Mouse (Mus musculus) T-cell, adult 2 months (primary cell): Measurements from ENCODE around the gene Srd5a1.
A peak's percentile ranks its signal among the peaks of the same experiment; 100 is the strongest.
"Not testable (repeated sequence)": the region's sequence is repeated elsewhere in the genome, so short reads cannot be mapped to it uniquely, and the experiment has no call there.

Experiments used
- DNase-seq: peaks from one replicate; pipeline ENCODE4 v3.0.0; 2022; ENCODE audit warnings: low spot score

Srd5a1 gene

DNA sequence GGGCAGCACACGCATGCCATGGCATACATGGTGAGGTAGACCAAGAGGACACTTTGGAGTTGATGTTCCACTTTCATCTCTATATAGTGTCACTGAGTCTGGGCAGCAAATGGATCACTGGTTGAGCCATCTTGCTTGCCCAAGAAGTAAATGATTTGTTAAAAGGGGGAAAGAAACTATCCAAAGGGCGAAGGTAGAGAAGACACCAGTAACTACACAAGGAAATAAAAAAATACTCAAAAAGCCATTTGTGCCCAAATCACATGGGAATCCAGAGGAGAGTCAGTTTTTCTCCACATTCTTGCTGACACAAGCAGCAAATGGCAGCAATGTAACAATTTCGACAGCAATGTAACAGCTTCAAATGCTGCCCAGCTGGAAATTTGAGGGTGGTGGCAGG is 38.6 kb downstream of the Srd5a1 start:
- no peak for DNase-seq

DNA sequence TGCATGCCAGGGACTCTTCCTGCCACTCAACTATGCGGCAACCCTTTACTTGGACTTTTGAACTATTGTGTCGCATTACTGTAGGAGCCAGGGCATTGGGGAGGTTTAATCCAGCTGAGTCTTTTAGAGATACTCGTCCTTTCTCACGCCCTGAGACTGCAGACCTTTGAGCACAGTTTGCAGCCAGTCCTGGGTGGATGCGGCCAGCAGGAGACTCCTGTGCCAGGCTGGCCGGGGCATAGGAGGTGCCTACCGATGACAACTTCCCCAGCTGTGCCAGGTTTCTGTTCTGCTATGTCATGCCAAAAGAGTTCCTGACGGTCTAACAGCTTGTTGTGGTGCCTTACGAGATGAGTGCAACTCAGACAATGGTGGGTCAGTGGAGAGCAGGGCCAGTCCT is 42.0 kb downstream of the Srd5a1 start:
- DNase-seq: no peak

DNA sequence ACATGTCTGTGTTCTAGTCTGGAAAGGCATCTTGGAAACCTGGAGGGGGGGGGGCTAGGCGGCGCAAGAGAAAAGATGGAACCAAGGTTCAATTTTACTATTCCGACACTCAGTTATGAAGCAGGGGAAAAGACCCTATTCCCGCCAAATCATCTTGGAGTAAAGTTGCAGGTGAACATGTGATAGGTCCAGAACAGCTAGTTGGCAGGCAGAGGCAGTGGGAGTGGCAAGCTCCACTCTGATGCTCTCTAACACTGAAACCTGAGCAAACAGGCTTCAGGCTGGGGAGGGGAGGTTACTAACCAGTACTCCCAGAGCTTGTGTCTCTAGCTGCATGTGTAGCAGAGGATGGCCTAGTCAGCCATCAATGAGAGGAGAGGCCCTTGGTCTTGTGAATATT is 45.8 kb downstream of the Srd5a1 start:
- DNase-seq: not testable (repeated sequence)

DNA sequence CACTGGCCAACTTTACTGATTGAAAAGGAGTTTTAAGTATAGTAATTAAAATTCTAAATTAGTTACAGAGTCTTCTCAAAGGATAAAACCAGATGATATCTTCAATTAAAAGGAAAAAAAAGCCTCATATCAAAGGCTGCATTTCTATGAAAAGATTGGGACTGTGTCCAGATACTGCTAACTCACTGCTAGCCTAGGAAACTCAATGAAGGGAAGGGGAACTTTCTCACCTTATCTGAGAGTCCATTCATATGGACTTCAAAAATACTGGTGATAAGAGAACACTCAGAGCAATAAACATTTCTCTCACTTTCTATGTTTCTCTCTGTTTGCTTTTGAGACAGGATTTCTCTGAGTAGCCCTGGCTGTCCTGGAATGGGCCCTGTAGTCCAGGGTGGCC is 46.7 kb downstream of the Srd5a1 start:
- no peak for DNase-seq

DNA sequence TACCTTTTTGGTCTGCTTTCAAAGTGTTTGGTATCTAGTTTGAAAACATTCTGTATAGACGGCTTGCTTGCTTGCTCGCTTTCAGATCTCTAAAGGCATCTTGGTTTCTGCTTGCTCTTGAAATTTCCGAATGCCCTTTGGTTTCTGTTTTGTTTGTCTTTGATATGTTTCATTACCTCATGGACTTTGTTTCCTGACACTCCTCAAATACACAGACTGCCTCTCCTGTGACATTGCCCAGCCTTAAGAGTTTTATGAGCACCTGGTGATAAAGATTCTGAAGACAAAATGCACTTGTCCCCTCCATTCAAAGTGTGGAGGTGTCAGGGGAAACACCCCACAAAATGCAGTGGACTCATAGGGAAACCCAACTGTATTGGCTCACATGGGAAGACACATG is 47.3 kb downstream of the Srd5a1 start:
- no peak for DNase-seq

DNA sequence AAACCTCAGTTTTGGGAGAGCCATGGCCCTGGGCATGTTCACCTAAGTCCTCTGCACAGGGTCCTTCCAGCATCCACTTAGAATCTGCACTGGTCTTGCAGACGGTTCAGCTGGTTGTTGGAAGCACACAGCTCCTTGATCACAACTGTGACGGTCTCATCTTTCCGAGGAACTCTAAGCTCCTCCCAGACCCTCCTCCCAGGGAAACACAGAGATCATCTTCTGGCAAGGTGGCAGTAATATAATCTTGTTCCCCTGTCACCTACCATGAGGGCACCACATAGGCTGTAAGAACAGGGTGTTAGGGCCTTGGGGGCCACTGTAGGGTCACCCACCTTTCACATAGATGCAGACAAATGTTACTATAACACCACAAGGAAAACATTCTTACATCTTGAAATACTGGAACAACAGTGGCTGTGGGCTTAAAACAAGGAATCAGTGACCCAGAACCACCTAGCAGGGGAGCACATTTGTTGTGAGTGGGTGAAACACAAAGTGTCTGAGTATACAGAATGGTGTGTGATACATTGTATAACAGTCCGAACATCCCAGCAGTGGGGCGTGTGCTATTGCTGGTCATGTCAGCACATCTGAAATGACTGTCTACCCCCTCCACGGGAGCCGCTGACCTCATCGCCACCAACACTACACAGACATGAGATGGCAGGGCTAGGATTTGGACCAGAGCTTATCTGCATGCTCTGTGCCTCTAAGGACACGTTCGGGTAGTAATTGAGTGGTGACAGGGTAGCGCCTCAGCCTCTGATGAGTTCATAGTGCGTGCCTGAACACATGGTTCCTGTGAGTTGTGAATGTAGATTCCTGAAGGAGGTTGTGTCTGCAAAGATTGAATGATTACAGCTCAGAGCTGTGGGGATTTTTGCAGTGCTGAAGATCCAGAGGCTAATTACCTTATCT is 48.3 kb downstream of the Srd5a1 start:
- no peak for DNase-seq

DNA sequence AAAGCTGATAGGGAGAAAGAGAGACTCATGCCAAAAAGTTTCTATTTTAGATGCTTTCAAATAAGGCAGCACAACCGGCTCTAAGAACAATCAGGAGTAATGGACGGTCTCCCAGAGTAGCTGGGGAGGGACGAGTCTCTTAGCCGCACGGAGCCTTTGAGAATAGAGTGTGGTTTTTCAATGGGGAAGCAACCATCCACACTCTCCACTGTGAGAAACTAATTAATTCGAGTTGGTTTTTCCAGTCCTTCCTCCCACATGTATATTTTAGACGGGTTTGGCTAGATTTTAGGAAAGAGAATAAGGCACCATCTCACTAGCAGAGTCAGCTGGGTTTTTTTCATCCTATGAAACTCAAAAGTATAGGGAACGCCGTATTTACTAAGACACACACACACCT is 49.2 kb downstream of the Srd5a1 start:
- no peak for DNase-seq

DNA sequence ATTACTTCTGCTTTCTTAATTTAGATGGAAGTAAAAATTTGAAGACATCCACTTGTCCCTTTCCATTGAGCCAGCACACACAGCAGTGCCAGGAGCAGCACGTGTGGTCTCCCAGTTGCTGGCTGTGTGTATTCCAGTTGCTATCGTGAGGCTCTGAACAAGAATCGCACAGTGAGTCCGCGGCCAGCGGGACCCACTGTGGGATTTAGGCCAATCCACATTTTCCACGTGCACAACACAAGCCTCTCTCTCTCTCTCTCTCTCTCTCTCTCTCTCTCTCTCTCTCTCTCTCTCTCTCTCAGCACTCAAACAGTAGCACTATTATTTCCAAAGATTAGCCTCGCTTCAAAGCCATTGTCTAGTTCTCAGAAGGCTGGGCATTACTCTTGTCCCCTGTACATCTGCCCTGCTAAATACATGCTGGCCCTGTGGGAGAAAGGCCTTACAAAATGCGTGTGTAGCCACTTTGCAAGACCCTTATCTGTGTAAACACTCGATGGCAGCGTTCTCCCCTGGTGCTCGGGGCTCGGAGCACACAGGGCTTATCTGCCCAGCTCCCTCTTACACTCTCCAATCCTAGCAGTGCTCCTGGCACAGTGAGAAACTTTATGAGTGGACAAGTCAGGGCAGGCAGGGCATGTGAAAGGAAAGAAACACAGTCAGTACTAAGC is 51.8 kb downstream of the Srd5a1 start:
- DNase-seq: no peak

DNA sequence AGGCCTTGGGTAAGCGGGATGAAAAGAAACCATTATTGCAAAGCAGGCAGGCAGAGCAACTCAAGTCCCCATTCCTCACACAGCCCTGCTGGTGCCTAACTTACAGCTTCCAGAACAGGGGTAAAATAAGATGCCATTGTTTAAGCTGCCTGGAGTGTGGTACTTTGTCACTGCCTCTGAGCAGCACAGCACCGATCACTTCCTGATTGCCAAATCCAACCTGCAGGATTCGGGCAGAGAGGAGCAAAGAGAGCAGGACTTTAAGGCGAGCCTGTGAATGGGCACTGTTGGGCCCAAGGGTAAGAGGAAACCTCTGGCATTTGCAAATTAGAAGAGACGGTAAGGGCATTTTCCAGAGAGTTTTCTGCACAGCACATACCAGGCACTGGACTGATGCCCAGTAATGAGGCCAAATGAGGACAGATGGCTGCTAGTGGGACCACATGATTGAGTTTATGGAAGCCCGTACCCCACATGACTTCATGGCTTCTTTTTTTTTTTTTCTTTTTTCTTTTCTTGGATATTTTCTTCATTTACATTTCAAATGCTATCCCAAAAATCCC is 53.1 kb downstream of the Srd5a1 start:
- no peak for DNase-seq

DNA sequence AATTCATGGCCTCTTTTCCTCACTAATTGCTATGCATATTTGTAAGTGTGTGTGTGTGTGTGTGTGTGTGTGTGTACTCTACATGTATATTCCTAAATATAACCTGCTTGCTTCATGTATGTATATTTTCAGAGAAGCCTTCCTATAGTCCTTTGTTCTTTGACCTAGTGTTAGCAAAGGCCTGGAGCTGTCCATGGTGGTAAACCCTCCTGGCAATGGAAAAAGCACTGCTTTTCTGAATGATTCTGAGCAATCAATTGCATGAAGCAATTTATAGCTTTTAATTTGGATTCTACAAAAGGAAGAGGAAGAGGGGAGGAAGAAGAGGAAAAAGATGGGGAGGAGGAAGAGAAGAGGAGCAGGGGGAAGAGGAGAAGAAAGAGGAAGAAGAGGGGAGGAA is 54.5 kb downstream of the Srd5a1 start:
- no peak for DNase-seq

DNA sequence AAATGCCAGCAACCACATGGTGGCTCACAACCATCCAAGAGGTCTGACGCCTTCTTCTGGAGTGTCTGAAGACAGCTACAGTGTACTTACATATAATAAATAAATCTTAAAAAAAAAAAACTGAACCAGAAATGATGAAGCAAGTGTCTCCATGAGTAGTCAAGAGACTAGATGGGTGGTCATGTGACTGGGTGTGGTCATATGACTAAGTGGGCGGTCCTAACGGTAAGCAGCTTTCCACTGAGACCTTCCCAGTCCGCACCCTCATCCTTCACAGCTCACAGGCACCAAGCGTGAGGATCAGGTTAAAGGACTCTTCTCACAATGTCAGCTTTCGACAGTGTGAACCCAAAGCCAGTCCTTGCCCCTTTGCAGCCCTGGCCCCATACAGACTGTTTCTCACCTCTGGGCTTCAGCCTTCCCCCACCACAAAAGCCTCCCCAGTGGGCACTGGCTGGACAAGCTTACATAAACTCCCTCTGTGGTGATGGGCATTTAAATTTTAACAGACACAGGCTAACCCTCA is 55.2 kb downstream of the Srd5a1 start:
- DNase-seq: no peak

DNA sequence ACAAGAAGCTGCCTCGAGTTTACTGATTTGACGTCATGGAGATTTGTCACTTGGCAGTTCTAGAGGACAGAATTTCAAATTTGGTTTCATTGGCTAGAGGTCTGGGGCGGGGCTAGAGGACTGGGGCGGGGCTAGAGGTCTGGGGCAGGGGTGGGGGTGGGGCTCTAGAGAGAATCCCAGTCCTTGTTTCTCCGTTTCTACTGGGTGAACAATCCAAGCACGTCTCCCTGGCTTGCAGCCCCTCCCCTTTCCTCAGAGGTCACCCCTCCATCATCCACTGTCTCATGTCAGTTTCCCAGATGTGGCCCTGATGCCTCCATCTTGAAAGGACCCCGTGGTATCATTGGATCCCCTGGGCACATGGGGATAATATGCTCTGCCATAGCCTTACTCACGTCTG is 56.2 kb downstream of the Srd5a1 start:
- no peak for DNase-seq

DNA sequence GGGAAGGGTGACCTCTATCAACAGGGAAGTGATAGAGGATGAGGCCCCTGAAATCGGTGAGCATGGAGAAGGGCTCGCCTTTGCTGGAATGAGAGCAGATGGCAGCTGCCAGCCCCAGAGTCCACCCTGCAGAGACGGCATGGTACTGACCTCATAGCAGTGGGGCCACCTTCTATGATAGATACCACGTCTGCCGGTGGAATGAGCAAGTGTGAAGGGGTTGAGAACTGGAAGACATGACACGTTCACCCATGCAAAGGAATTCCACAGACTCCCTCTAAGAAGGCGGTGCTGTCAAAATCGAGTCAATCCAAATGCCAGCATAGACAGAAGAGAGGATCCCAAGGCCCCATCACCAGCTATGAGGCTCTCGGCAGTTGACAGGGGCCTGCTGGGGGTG is 57.0 kb downstream of the Srd5a1 start:
- no peak for DNase-seq

DNA sequence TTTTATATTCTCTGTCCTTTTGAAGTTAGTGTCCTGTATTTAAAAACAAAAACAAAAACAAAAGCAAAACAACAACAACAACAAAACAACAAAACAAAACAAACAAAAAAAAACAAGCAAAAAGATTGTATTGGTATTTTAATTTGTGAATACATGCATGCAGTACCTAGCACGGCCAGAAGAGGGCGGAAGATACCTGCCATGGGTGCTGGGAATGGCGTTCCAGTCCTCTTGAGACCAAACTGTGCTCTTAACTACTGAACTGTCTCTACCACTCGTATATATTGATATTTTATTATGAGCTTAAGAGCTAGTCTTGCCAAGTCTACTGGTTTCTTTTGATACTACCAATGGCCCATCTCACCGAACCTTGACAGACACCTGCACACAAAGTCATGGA is 58.2 kb downstream of the Srd5a1 start:
- DNase-seq: peak; percentile 18

DNA sequence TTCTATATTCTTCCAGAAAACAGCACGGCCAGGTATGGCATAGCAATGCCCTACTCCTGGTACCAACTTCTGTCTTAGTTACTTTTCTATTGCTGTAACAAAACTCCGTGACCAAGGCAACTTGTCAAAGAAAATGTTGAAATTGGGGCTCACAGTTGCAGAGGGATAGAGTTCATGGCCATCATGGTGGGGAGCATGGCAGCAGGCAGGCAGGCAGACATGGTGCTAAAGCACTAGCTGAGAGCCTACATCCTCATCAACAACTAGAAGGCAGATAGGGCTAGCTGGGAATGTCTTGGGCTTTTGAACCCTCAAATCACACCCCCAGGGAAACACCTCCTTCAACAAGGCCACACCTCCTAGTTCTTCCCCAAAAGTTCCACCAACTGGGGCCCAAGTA is 60.4 kb downstream of the Srd5a1 start:
- DNase-seq: no peak

DNA sequence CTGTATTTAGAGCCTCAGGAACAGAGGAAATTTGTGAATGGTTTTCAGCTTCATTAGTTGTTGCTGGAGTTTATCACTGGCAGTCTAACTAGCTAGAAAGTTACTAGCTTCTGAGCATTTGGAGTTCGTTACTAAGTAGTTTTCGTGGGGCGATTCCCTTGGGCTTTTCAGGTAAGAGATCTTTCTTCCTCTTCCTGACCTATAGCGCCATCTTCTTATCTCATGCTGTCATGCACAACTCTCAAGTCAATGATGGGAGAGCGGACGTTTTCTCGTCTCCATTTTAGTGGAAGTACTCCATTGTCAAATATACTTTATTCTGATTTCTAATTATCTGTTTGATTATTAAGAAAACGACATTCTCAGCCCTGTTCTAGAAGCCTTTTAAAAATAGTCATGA is 61.3 kb downstream of the Srd5a1 start:
- DNase-seq: no peak

DNA sequence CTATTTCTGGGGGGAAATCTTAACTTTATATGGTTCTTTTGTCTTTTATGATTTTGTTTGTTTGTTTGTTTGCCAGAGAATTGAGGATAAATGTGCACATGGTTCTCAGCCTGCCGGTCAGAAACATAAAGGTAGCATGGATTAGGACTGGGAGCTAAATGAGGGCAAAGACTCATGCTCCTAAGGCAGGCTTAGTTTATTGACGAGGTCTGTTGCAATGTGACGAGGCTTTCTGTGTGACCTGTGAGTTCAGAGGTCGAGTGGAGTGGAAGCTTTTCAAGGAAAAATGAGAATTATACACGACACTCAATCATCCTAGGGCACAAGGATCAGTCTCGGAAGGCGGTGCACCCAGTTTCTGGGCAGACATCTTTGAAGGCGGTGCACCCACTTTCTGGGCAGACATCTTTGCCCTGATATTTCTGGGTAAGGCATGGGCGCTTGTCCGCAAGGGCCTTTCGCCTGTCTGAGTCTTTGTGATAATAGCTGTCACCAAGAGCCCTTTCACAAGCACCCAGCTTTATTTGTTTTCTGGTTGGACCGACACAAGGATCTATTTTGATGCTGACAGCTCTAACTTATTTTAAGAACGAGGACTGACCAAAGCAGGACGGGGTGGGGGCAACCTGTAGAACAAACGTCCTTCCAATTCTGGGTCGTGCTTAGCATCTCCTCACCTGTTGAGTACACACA is 63.6 kb downstream of the Srd5a1 start:
- DNase-seq: no peak

DNA sequence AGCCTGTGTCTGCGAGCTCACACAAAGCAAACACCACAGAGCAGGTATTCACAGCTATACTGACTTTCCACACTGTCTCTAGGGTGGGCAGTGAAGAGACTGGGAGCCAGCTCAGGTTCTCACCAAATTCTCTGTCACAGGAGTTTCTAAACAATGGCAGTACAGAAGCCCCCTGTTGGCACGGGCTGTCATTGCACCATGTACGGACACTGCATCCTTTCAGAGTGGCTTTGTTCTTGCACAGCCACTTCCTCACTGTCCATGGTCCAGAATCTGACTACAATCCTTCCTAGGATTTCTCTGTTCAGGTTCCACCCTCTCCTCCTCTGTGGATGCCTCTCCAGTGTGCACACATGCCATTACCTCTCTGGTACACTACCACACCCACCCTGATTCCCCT is 66.2 kb downstream of the Srd5a1 start:
- DNase-seq: peak; percentile 43

DNA sequence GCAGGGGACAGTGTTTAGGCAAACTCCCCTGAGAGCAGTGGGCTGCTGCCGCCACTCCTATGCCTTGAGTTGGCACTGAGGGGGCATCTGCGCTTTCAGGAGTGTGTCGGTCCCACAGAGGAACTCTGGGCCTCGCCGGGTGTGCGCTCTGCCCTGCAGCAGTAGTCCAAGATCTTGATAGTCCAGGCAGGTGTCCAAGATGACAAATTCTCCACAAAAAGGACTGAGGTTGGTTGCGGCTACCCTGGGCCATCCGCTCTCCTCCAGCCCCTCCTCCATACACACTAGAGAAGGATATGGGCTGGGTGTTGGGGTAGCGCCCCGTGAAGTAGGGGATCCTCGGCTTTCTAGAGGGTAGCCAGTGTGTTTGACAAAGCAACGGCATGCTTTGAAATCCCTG is 67.6 kb downstream of the Srd5a1 start:
- no peak for DNase-seq

DNA sequence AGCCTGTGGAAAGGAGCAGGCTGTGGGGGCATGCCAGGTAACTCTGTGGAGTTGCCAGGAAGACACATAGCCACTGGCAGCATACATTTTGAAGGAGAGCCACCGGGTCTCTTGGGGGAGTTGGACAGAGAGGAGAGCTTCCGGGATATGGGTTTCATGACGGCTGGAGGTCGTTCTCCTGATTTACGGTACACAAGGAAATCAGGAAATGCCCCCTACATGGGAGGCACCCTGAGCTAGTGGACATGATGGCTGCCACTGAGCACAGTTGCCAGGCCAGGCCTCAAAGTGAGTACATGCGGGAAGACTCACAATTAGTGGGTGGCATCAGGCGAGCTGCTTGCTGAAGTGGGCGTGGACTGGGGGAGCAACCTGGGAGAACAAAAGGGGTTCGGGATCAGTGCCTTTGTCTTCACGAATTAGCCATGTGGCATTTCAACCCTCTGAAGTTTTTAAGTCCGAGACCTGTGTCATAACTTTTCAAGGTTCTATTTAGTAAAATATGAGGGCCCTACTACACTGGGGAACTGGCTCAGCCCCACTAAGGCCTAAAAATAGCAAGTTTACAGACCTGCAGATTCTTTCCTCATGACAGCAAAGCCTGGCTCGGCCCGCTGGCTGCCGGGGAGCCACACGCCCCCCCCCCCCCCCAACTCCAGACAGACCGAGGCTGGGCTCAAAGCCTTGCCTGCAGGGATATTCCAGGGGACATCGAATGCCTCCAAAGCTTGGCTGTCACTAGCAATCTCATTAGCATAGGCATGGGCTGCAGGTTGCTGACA is 68.5 kb downstream of the Srd5a1 start:
- no peak for DNase-seq

DNA sequence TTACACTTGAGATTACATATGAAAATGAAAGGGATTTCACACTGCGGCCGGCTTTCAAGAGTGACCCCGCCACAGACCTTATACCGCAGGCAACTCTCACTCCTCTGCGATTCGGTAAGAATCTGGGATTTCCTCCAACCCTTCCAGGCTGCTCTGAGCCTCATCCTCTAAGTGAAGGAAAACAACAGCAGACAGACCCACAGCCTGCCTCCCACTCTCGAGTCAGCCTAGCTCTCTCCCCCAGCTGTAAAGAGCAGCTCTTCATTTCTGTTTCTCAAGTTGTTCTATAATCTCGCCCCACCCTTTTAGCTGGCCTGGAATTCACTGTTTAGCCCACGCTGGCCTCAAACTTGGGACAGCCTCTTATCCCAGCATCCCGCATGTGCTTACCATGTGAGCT is 69.5 kb downstream of the Srd5a1 start:
- no peak for DNase-seq

DNA sequence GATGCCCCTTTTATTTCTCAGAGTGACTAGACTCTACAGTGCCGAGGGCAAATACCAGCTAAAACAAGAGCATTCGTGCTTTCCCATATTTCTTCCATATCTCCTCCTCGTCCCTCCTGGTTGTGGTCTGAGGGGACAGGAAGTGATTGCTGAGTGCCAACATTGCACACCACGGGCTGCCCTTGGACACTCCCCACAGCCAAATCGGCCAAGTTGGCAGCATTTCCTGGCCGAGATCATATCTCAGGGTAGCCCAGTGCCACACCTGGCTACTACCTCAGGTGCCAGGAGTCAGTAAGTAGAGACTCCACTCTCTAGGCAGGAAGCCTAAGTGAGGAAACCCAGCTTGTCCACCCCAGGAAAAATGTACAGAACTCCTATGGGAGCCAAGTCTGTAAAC is 70.0 kb downstream of the Srd5a1 start:
- DNase-seq: no peak
